ENCODE assay signal across 8 mouse cellular contexts in the genomic region with DNA sequence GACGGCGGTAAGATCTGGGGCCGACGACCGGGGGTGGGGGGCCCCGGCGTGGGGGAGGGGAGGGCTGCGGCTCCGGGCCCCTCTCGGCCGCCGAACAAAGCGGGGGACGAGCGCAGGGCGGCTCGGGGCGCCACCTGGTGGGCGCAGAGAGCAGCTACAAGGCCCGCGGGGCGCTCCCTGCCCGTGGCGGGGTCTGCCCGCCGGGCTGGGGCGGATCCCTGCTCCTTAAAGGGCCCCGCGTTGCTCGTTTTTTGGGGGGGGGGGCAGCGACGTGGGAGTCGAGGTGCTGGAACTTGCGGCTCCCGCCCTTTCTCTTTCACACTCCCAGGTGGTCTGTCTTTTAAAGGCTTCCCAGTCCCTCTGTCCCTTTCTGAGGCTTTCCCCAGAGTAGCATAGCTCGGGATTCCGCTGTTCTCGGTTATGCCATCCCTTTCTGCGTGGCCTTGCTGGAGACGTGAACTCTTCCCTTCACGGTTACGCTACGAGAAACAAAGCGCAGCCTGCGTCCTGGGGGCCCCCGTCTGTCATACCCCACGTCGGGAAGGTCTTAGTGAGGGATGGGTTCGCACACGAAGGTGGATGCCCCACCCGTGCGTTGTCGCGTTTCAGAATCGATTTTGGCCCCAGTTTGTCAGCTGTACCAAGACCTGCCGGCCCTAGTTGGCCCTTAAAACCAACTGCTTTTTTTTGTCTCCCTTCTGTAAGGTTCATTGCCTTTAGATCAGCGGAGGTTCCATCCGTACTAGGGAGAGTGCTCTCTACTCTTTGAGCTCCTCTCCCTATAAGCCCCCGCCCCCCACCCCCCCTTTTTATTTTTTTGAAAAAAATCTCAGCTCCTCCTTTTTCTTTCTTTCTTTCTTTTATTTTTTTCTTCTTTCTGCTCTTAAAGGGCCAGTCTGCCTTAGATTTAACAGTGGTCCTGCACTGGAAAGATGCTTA. TPM values are rescaled to one million over a fixed set of nuclear protein-coding genes. Genes with fewer than 3 reads are reported as not detected.
DNase-seq lines count a peak whose midpoint lies in the region; ATAC-seq and TF ChIP-seq lines count a peak whose summit lies in the region.

No protein-coding gene starts in this region.

- TF ChIP-seq POLR2A in liver, adult 2 months (IDR thresholded peaks at IDR 0.05; ENCODE audit: extremely low read depth, insufficient read depth, low read length) = no peak

- H3K27ac ChIP-seq in embryonic facial prominence, embryonic 10.5 days (replicated peaks) = peak overlapping the region; percentile 99
- peak overlapping the region; percentile 82 for H3K27ac ChIP-seq in intestine, postnatal 0 days (ENCODE audit: low read depth, low read length)
- H3K27ac ChIP-seq in liver, adult 2 months (replicated peaks; ENCODE audit: insufficient read depth, low read depth, low read length) = no peak overlapping the region
- H3K27ac ChIP-seq in midbrain, postnatal 0 days (ENCODE audit: low read depth, low read length) = peak overlapping the region; percentile 96

- under 1% methylated on average over 59 of the region's 59 CpGs for WGBS in embryonic facial prominence, embryonic 10.5 days
- under 1% methylated on average over 54 of the region's 59 CpGs for WGBS in intestine, postnatal 0 days
- 1% methylated on average over 52 of the region's 59 CpGs for WGBS in liver, adult 2 months
- WGBS in midbrain, postnatal 0 days = under 1% methylated on average over 29 of the region's 59 CpGs

- peak overlapping the region; percentile 99 for H3K4me2 ChIP-seq in intestine, postnatal 0 days (replicated peaks; ENCODE audit: low read depth)
- peak overlapping the region; percentile 64 for H3K4me2 ChIP-seq in midbrain, postnatal 0 days (ENCODE audit: low read depth, low read length, poor library complexity, severe bottlenecking)

- peak; percentile 89 for TF ChIP-seq CTCF in intestine, postnatal 0 days (IDR thresholded peaks at IDR 0.05; ENCODE audit: low read depth)
- TF ChIP-seq CTCF in liver, adult 2 months (IDR thresholded peaks at IDR 0.05; ENCODE audit: low read depth, low read length) = peak; percentile 74
- peak; percentile 80 for TF ChIP-seq CTCF in midbrain, postnatal 0 days (IDR thresholded peaks at IDR 0.05)

- H3K9ac ChIP-seq in intestine, postnatal 0 days (ENCODE audit: low read depth, low read length) = peak overlapping the region; percentile 95
- peak overlapping the region; percentile 83 for H3K9ac ChIP-seq in liver, adult 2 months (ENCODE audit: low read depth, low read length)
- H3K9ac ChIP-seq in midbrain, postnatal 0 days (replicated peaks; ENCODE audit: low read length, poor library complexity, severe bottlenecking) = peak overlapping the region; percentile 84

- peaks cover 64% of the 10 kb centered on the region for H3K4me1 ChIP-seq in embryonic facial prominence, embryonic 10.5 days
- peaks cover 11% of the 10 kb centered on the region; the same call in 1 of the 2 replicates for H3K4me1 ChIP-seq in intestine, postnatal 0 days (replicated peaks; ENCODE audit: control insufficient read depth, insufficient read depth, low read length)
- H3K4me1 ChIP-seq in liver, adult 2 months (ENCODE audit: control insufficient read depth, insufficient read depth, low read length) = peaks cover 2% of the 10 kb centered on the region; the same call in 1 of the 2 replicates
- H3K4me1 ChIP-seq in midbrain, postnatal 0 days (ENCODE audit: insufficient read depth, low read length) = peaks cover 11% of the 10 kb centered on the region

- ATAC-seq in intestine, postnatal 0 days = peak; percentile 74
- peak; percentile 64 for ATAC-seq in midbrain, postnatal 0 days (ENCODE audit: low FRiP score)

- H3K4me3 ChIP-seq in embryonic facial prominence, embryonic 10.5 days = peak overlapping the region; percentile 91
- H3K4me3 ChIP-seq in intestine, postnatal 0 days (ENCODE audit: low read depth, low read length) = peak overlapping the region; percentile 79
- H3K4me3 ChIP-seq in liver, adult 2 months (ENCODE audit: insufficient read depth, low read depth, low read length) = peak overlapping the region; percentile 88
- peak overlapping the region; percentile 73 for H3K4me3 ChIP-seq in midbrain, postnatal 0 days (ENCODE audit: low read depth, low read length)

- no peaks in the 10 kb centered on the region for H3K79me2 ChIP-seq in liver, adult 2 months (ENCODE audit: control insufficient read depth, insufficient read depth, low read length)

- DNase-seq in 3134 (ENCODE audit: extremely low read depth, insufficient read length, low spot score) = peak; percentile 76
- peak; percentile 92 for DNase-seq in adrenal gland, postnatal 14 days
- peak; percentile 90 for DNase-seq in embryonic facial prominence, embryonic 10.5 days (ENCODE audit: low spot score)
- peak; percentile 98 for DNase-seq in heart, adult 11 months
- peak; percentile 19 for DNase-seq in liver, adult 2 months (ENCODE audit: extremely low read depth, low read depth, low spot score)
- peak; percentile 89 for DNase-seq in midbrain, postnatal 0 days (ENCODE audit: low spot score)
- DNase-seq in spleen, postnatal 10 days (ENCODE audit: low spot score in 2 of 2) = peak; percentile 68 to 79

- peaks cover 39% of the 10 kb centered on the region for H3K27me3 ChIP-seq in embryonic facial prominence, embryonic 10.5 days (replicated peaks; ENCODE audit: low read depth, poor library complexity, severe bottlenecking)
- H3K27me3 ChIP-seq in intestine, postnatal 0 days (replicated peaks; ENCODE audit: control insufficient read depth, insufficient read depth, low read length) = no peaks in the 10 kb centered on the region
- peaks cover 13% of the 10 kb centered on the region for H3K27me3 ChIP-seq in liver, adult 2 months (ENCODE audit: control insufficient read depth, insufficient read depth, low read length)
- no peaks in the 10 kb centered on the region for H3K27me3 ChIP-seq in midbrain, postnatal 0 days (ENCODE audit: insufficient read depth, low read length)

- H3K36me3 ChIP-seq in embryonic facial prominence, embryonic 10.5 days (replicated peaks) = peaks cover 38% of the 10 kb centered on the region
- H3K36me3 ChIP-seq in intestine, postnatal 0 days (ENCODE audit: control insufficient read depth, insufficient read depth) = peaks cover 23% of the 10 kb centered on the region
- no peaks in the 10 kb centered on the region for H3K36me3 ChIP-seq in liver, adult 2 months (ENCODE audit: control insufficient read depth, insufficient read depth, low read length)
- H3K36me3 ChIP-seq in midbrain, postnatal 0 days (ENCODE audit: insufficient read depth, low read length) = no peaks in the 10 kb centered on the region; the same call in 1 of the 2 replicates

- no peaks in the 10 kb centered on the region for H3K9me3 ChIP-seq in embryonic facial prominence, embryonic 10.5 days
- no peaks in the 10 kb centered on the region for H3K9me3 ChIP-seq in intestine, postnatal 0 days (ENCODE audit: control insufficient read depth)
- H3K9me3 ChIP-seq in midbrain, postnatal 0 days (ENCODE audit: low read length) = no peaks in the 10 kb centered on the region

RNA-seq across cellular contexts. Expression of gene 2700081O15Rik, which starts 0.8 kb away (rescaled TPM):
- 29.0 and 32.4 TPM in 2 replicates for total RNA-seq in adrenal gland, postnatal 14 days (2021)
- 6.1 and 7.1 TPM in 2 replicates for polyA plus RNA-seq in embryonic facial prominence, embryonic 10.5 days (2016; fragmentation: Nextera tagmentation; extraction: Ambion mirVana)
- polyA plus RNA-seq in intestine, postnatal 0 days (2015; fragmentation: Nextera tagmentation; extraction: Ambion mirVana) = 2.7 and 2.9 TPM in 2 replicates
- 1.7 and 2.3 TPM in 2 replicates for total RNA-seq in liver, adult 2 months (2014; rRNA removed)
- polyA plus RNA-seq in liver, adult 2 months (2012; rRNA removed) = 1.4 and 2.9 TPM in 2 replicates
- total RNA-seq in midbrain, postnatal 0 days (2014; rRNA removed) = 108 and 112 TPM in 2 replicates
- polyA plus RNA-seq in midbrain, postnatal 0 days (2015; fragmentation: Nextera tagmentation; extraction: Ambion mirVana) = 7.6 and 8.1 TPM in 2 replicates

RNA-seq across cellular contexts. Expression of gene Spindoc, which starts 35.4 kb away (rescaled TPM):
- 23.8 and 30.4 TPM in 2 replicates for total RNA-seq in adrenal gland, postnatal 14 days (2021)
- polyA plus RNA-seq in embryonic facial prominence, embryonic 10.5 days (2016; fragmentation: Nextera tagmentation; extraction: Ambion mirVana) = 44.5 and 51.7 TPM in 2 replicates
- polyA plus RNA-seq in intestine, postnatal 0 days (2015; fragmentation: Nextera tagmentation; extraction: Ambion mirVana) = 11.3 and 12.2 TPM in 2 replicates
- total RNA-seq in liver, adult 2 months (2014; rRNA removed) = 1.3 and 1.4 TPM in 2 replicates
- polyA plus RNA-seq in liver, adult 2 months (2012; rRNA removed) = 3.0 and 4.4 TPM in 2 replicates
- 35.2 and 38.8 TPM in 2 replicates for total RNA-seq in midbrain, postnatal 0 days (2014; rRNA removed)
- polyA plus RNA-seq in midbrain, postnatal 0 days (2015; fragmentation: Nextera tagmentation; extraction: Ambion mirVana) = 19.2 and 19.8 TPM in 2 replicates

Comparison
In these comparisons a context has a peak if more than half of its experiments do, and no peak if none do; other contexts are left out.
1. DNase-seq: peak in every context shown above with its lines; median percentile 98 in heart, adult 11 months; 92 in adrenal gland, postnatal 14 days; 90 in embryonic facial prominence, embryonic 10.5 days; 89 in midbrain, postnatal 0 days; 76 in 3134; 74 in spleen, postnatal 10 days; 19 in liver, adult 2 months.